Mouse (Mus musculus): ENCODE data around the gene Lmbr1l. TPM values are rescaled to one million over a fixed set of nuclear protein-coding genes. Genes with fewer than 3 reads are reported as not detected.
A peak's percentile ranks its signal among the peaks of the same experiment; 100 is the strongest.

The Lmbr1l gene
- polyA plus RNA-seq, 1 experiment from 2014 or later, result 25.3 TPM

- 96% methylated on average over 2 of the region's 2 CpGs for WGBS
- Histone ChIP-seq H3K9me3 (no peaks in the 10 kb centered on the region), H3K27ac (no peak overlapping the region), H3K4me3 (no peak overlapping the region), H3K27me3 (ENCODE audit: poor library complexity, severe bottlenecking) (peaks cover 33% of the 10 kb centered on the region), H3K4me1 (peaks cover 20% of the 10 kb centered on the region), H3K36me3 (replicated peaks) (peaks cover 44% of the 10 kb centered on the region)
- no peak for DNase-seq (ENCODE audit: extremely low spot score, low spot score)
These were observed 15.4 kb downstream of the Lmbr1l start for GRCm38 (mm10) chr15:98902600-98902999.

- no peak for DNase-seq (ENCODE audit: extremely low spot score, low spot score)
- peaks cover 27% of the 10 kb centered on the region for H3K4me1 ChIP-seq
- no peaks in the 10 kb centered on the region for H3K9me3 ChIP-seq
- H3K36me3 ChIP-seq (replicated peaks), result peaks cover 34% of the 10 kb centered on the region
- peaks cover 44% of the 10 kb centered on the region for H3K27me3 ChIP-seq (ENCODE audit: poor library complexity, severe bottlenecking)
- no peak overlapping the region for H3K4me3 ChIP-seq
- H3K27ac ChIP-seq, result no peak overlapping the region
- 64% methylated on average over 1 of the region's 1 CpGs for WGBS
These were observed 16.5 kb downstream of the Lmbr1l start for GRCm38 (mm10) chr15:98901530-98901929.

DNA sequence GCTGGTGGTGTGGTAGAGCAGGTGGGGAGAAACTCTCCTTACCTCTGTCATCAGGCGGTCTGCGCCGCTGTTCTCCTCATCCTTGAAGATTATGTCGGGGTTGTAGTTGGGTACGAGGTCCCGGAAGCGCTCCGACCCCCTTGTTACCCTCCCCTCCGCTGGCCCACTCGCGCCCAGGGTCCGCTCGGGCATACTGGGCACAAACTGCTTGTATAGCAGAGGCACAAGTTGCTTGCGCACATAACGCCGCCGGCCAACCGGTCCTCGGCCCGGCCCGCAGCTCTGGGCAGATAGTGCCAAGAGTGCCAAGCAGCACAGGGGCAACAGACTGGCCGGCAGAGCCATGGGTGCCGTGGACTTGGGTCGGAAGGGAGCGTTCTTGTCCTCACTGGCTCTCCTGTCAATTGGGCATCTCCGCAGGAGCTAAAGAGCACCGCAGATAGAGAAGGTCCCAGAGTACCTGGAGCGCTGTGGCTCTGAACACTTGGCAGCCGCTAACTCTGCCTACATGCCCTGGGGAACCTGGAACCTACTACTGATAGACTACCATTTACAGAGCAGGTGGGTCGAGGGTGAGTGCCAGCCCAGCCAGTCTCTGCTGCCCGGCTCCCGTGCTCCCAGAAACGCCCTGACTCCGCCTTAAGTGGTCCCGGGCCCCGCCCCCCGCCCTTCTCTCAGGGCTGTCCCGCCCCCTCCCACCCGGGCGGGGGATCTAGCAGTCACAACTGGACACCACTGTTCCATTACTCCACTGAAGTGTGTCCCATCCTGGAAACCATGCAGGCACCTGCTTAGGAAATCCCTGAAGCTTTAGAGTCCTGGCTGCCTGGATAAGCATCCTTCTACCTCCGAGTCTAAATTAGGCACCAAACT is 19.9 kb downstream of the Lmbr1l start, which contains the start of gene Dhh:
Gene Dhh, minus strand, starts transcription at position 613 of the 873 bp plus-strand sequence.
- H3K27ac ChIP-seq, result 0 out of 2 replicates have a peak within 1 kb of the TSS, but pooled peaks have one; percentile 17
- H3K9me3 ChIP-seq, result no peaks in the 10 kb centered on the region
- peak; percentile 46 for DNase-seq (ENCODE audit: extremely low spot score, low spot score)
- peak within 1 kb of the TSS; percentile 44 for H3K4me3 ChIP-seq
- peaks cover 52% of the 10 kb centered on the region for H3K4me1 ChIP-seq
- peaks cover 4% of the 10 kb centered on the region for H3K36me3 ChIP-seq (replicated peaks)
- under 1% methylated on average over 41 of the region's 41 CpGs for WGBS
- H3K27me3 ChIP-seq (ENCODE audit: poor library complexity, severe bottlenecking), result peaks cover 77% of the 10 kb centered on the region

GRCm38 (mm10) chr15:98897495-98897894 is 20.5 kb downstream of the Lmbr1l start:
- Histone ChIP-seq H3K27ac (no peak overlapping the region), H3K4me1 (peaks cover 57% of the 10 kb centered on the region), H3K27me3 (ENCODE audit: poor library complexity, severe bottlenecking) (peaks cover 84% of the 10 kb centered on the region), H3K4me3 (peak overlapping the region; percentile 44), H3K9me3 (no peaks in the 10 kb centered on the region), H3K36me3 (replicated peaks) (0 out of 2 replicates have a peak, but pooled peaks cover 2% of the 10 kb centered on the region)
- DNase-seq (ENCODE audit: extremely low spot score, low spot score), result no peak
- WGBS, result 1% methylated on average over 10 of the region's 10 CpGs

GRCm38 (mm10) chr15:98895635-98896589 is 22.1 kb downstream of the Lmbr1l start:
- Histone ChIP-seq H3K4me1 (peaks cover 63% of the 10 kb centered on the region), H3K9me3 (no peaks in the 10 kb centered on the region), H3K27me3 (ENCODE audit: poor library complexity, severe bottlenecking) (peaks cover 100% of the 10 kb centered on the region), H3K27ac (peak overlapping the region; percentile 78), H3K36me3 (replicated peaks) (no peaks in the 10 kb centered on the region), H3K4me3 (peak overlapping the region; percentile 59)
- WGBS, result under 1% methylated on average over 41 of the region's 41 CpGs
- peak; percentile 74 for DNase-seq (ENCODE audit: extremely low spot score, low spot score)

GRCm38 (mm10) chr15:98894746-98895634 is 23.0 kb downstream of the Lmbr1l start:
- no peaks in the 10 kb centered on the region for H3K9me3 ChIP-seq
- H3K4me3 ChIP-seq, result peak overlapping the region; percentile 59
- 1% methylated on average over 38 of the region's 38 CpGs for WGBS
- no peaks in the 10 kb centered on the region for H3K36me3 ChIP-seq (replicated peaks)
- H3K27me3 ChIP-seq (ENCODE audit: poor library complexity, severe bottlenecking), result peaks cover 97% of the 10 kb centered on the region
- DNase-seq (ENCODE audit: extremely low spot score, low spot score), result peak; percentile 50
- peak overlapping the region; percentile 78 for H3K27ac ChIP-seq
- peaks cover 63% of the 10 kb centered on the region for H3K4me1 ChIP-seq

- Histone ChIP-seq H3K4me1 (peaks cover 63% of the 10 kb centered on the region), H3K9me3 (no peaks in the 10 kb centered on the region), H3K27me3 (ENCODE audit: poor library complexity, severe bottlenecking) (peaks cover 91% of the 10 kb centered on the region), H3K4me3 (peak within 1 kb of the TSS; percentile 59), H3K27ac (peak within 1 kb of the TSS; percentile 78), H3K36me3 (replicated peaks) (no peaks in the 10 kb centered on the region)
- under 1% methylated on average over 77 of the region's 77 CpGs for WGBS
- peak; percentile 51 for DNase-seq (ENCODE audit: extremely low spot score, low spot score)
These were observed 23.9 kb downstream of the Lmbr1l start, which contains the start of gene Rhebl1 for GRCm38 (mm10) chr15:98893940-98894745. TSS of gene Rhebl1 (minus strand) at chr15:98894540.

GRCm38 (mm10) chr15:98893036-98893435 is 25.0 kb downstream of the Lmbr1l start:
- no peaks in the 10 kb centered on the region for H3K9me3 ChIP-seq
- H3K4me3 ChIP-seq, result peak overlapping the region; percentile 59; the same call in 1 of the 2 replicates
- no peak for DNase-seq (ENCODE audit: extremely low spot score, low spot score)
- 39% methylated on average over 4 of the region's 4 CpGs for WGBS
- no peak overlapping the region for H3K27ac ChIP-seq
- H3K36me3 ChIP-seq (replicated peaks), result no peaks in the 10 kb centered on the region
- peaks cover 55% of the 10 kb centered on the region for H3K4me1 ChIP-seq
- H3K27me3 ChIP-seq (ENCODE audit: poor library complexity, severe bottlenecking), result peaks cover 84% of the 10 kb centered on the region

- WGBS, result 51% methylated on average over 6 of the region's 6 CpGs
- H3K36me3 ChIP-seq (replicated peaks), result no peaks in the 10 kb centered on the region
- H3K27ac ChIP-seq, result no peak overlapping the region
- peaks cover 79% of the 10 kb centered on the region for H3K27me3 ChIP-seq (ENCODE audit: poor library complexity, severe bottlenecking)
- H3K9me3 ChIP-seq, result no peaks in the 10 kb centered on the region
- H3K4me1 ChIP-seq, result peaks cover 46% of the 10 kb centered on the region
- peak; percentile 63 for DNase-seq (ENCODE audit: extremely low spot score, low spot score)
- H3K4me3 ChIP-seq, result 0 out of 2 replicates have a peak overlapping the region, but pooled peaks have one; percentile 29
These were observed 26.0 kb downstream of the Lmbr1l start for GRCm38 (mm10) chr15:98891907-98892606.

DNA sequence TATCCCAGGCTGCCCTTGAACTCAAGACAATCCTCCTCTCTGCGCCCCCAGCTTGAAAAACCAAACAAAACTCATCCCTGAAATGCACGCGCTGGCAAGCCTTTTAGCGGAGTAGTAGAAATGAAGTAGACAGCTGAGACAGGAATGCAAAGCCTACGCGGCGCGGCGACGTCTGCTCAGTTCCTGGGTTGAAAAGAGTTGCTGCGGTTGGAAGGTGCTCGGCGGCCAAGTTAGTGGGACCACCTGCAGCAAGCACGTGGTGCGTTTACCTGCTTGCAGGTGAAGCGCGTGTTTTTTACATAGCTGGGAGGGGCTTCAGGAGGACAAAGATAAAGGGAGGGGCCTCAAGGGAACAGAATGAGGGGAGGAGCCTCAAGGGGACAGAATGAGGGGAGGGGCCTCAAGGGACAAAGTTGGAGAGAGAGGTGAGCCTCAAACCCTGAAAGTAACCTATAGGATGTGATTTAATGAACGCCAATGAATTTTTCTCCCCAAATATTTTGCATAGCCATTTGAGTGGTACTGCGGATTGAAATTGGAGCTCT is 26.8 kb downstream of the Lmbr1l start:
- 11% methylated on average over 19 of the region's 19 CpGs for WGBS
- Histone ChIP-seq H3K9me3 (no peaks in the 10 kb centered on the region), H3K4me1 (peaks cover 42% of the 10 kb centered on the region), H3K36me3 (replicated peaks) (no peaks in the 10 kb centered on the region), H3K27ac (no peak overlapping the region; the same call in 1 of the 2 replicates), H3K4me3 (peak overlapping the region; percentile 29; the same call in 1 of the 2 replicates), H3K27me3 (ENCODE audit: poor library complexity, severe bottlenecking) (peaks cover 75% of the 10 kb centered on the region)
- no peak for DNase-seq (ENCODE audit: extremely low spot score, low spot score)

All from forebrain, embryonic 10.5 days (tissue).